Mouse (Mus musculus): ENCODE measurements around the gene Sync. TPM values are rescaled to one million over a fixed set of nuclear protein-coding genes. Genes with fewer than 3 reads are reported as not detected.

Sync gene
- total and polyA plus RNA-seq, 3 experiments, result 0.31 to 0.43 TPM; not detected in 1

- no peak for DNase-seq (ENCODE audit: low read depth, low spot score)
- Histone ChIP-seq H3K4me1 (ENCODE audit: control insufficient read depth in 1 of 2, insufficient read depth in 2 of 2, low read length in 2 of 2) (0 out of 4 replicates have a peak, but pooled peaks cover 0 to 3% of the 10 kb centered on the region in 2 experiments), H3K9ac (ENCODE audit: control insufficient read depth, low read depth, low read length, poor library complexity, severe bottlenecking) (peak overlapping the region; percentile 44; the same call in 1 of the 2 replicates), H3K36me3 (ENCODE audit: control insufficient read depth in 1 of 2, insufficient read depth in 2 of 2, low read length in 2 of 2) (peaks cover 0 to 2% of the 10 kb centered on the region in 2 experiments; a peak in 1 of 4 replicates), H3K9me3 (replicated peaks; ENCODE audit: insufficient read depth, low read length) (no peaks in the 10 kb centered on the region), H3K4me3 (ENCODE audit: control insufficient read depth in 1 of 2, insufficient read depth in 1 of 2, low read depth in 2 of 2, low read length in 2 of 2) (peak overlapping the region; percentile 43 to 66; a peak in 3 of 4 replicates), H3K27me3 (ENCODE audit: control insufficient read depth in 1 of 2, insufficient read depth in 2 of 2, low read length in 2 of 2) (peaks cover 6 to 10% of the 10 kb centered on the region in 2 experiments), H3K27ac (ENCODE audit: control insufficient read depth, low read depth, low read length) (no peak overlapping the region), H3K79me2 (ENCODE audit: control insufficient read depth, insufficient read depth, low read length, poor library complexity) (no peaks in the 10 kb centered on the region; the same call in 1 of the 2 replicates)
- TF ChIP-seq E2F4 (IDR thresholded peaks at IDR 0.05; ENCODE audit: borderline replicate concordance, low read depth, low read length) (no peak), MAX (IDR thresholded peaks at IDR 0.05; ENCODE audit: low read length) (no peak), NRF1 (IDR thresholded peaks at IDR 0.05; ENCODE audit: insufficient read depth, low read depth, low read length, poor library complexity, severe bottlenecking) (no peak), TCF12 (IDR thresholded peaks at IDR 0.05; ENCODE audit: low read depth, low read length) (no peak), HCFC1 (IDR thresholded peaks at IDR 0.05; ENCODE audit: low read depth, low read length) (no peak), TBP (IDR thresholded peaks at IDR 0.05; ENCODE audit: low read depth, low read length) (no peak), NELFE (IDR thresholded peaks at IDR 0.05; ENCODE audit: low read depth, low read length) (no peak), CTCF (IDR thresholded peaks at IDR 0.05 in 2 of 3, conservative IDR thresholded peaks at IDR 0.05 in 1 of 3; ENCODE audit: control insufficient read depth in 1 of 3, insufficient read depth in 1 of 3, low read depth in 2 of 3, low read length in 3 of 3, poor library complexity in 1 of 3, severe bottlenecking in 1 of 3) (no peak), ETS1 (IDR thresholded peaks at IDR 0.05; ENCODE audit: low read depth, low read length) (no peak), MAFK (IDR thresholded peaks at IDR 0.05; ENCODE audit: borderline replicate concordance, low read depth, low read length) (no peak), BHLHE40 (IDR thresholded peaks at IDR 0.05; ENCODE audit: borderline replicate concordance, low read depth, low read length) (no peak), ZC3H11A (IDR thresholded peaks at IDR 0.05; ENCODE audit: low read depth, low read length) (no peak), UBTF (IDR thresholded peaks at IDR 0.05; ENCODE audit: borderline replicate concordance, insufficient read depth, low read depth, low read length) (no peak), GABPA (IDR thresholded peaks at IDR 0.05; ENCODE audit: low read depth, low read length) (no peak)
These were observed 540 bp upstream of the Sync start for GRCm38 (mm10) chr4:129286683-129287471.

GRCm38 (mm10) chr4:129288067-129288466 is 650 bp downstream of the Sync start:
- no peaks in the 10 kb centered on the region for H3K9me3 ChIP-seq (replicated peaks; ENCODE audit: insufficient read depth, low read length)
- H3K4me1 ChIP-seq (ENCODE audit: control insufficient read depth in 1 of 2, insufficient read depth in 2 of 2, low read length in 2 of 2), result 0 out of 4 replicates have a peak, but pooled peaks cover 0 to 7% of the 10 kb centered on the region in 2 experiments

More at GRCm38 (mm10) chr4:129288067-129288466, 650 bp downstream of the Sync start:
- no peak for DNase-seq (ENCODE audit: low read depth, low spot score)
- H3K9ac ChIP-seq (ENCODE audit: control insufficient read depth, low read depth, low read length, poor library complexity, severe bottlenecking), result peak overlapping the region; percentile 62; the same call in 1 of the 2 replicates
- no peaks in the 10 kb centered on the region; the same call in 1 of the 2 replicates for H3K79me2 ChIP-seq (ENCODE audit: control insufficient read depth, insufficient read depth, low read length, poor library complexity)
- H3K36me3 ChIP-seq (ENCODE audit: control insufficient read depth in 1 of 2, insufficient read depth in 2 of 2, low read length in 2 of 2), result peaks cover 0 to 2% of the 10 kb centered on the region in 2 experiments; a peak in 1 of 4 replicates
- H3K27me3 ChIP-seq (ENCODE audit: control insufficient read depth in 1 of 2, insufficient read depth in 2 of 2, low read length in 2 of 2), result peaks cover 6 to 10% of the 10 kb centered on the region in 2 experiments
- TF ChIP-seq UBTF (IDR thresholded peaks at IDR 0.05; ENCODE audit: borderline replicate concordance, insufficient read depth, low read depth, low read length) (no peak), ZNF384 (IDR thresholded peaks at IDR 0.05; ENCODE audit: low read depth, low read length) (0 out of 2 replicates have a peak, but pooled peaks have one; percentile 5)
- H3K4me3 ChIP-seq (ENCODE audit: control insufficient read depth in 1 of 2, insufficient read depth in 1 of 2, low read depth in 2 of 2, low read length in 2 of 2), result no peak overlapping the region
- no peak overlapping the region for H3K27ac ChIP-seq (ENCODE audit: control insufficient read depth, low read depth, low read length)

All from MEL (cell line).